Mouse (Mus musculus): Measurements from ENCODE around the gene Xpa. TPM values are rescaled to one million over a fixed set of nuclear protein-coding genes. Genes with fewer than 3 reads are reported as not detected.

Gene Xpa
- total RNA-seq, 2 experiments from 2014 or later: 6.5 to 9.2 TPM

- intact Hi-C loops (cut with DNase I): no loop called here
- DNase-seq: no peak
These were observed 44.1 kb downstream of the Xpa start for GRCm38 (mm10) chr4:46151903-46152544.

GRCm38 (mm10) chr4:46146881-46147280, 49.2 kb downstream of the Xpa start:
- intact Hi-C loops (cut with DNase I): no loop called here
- DNase-seq: no peak

GRCm38 (mm10) chr4:46144323-46144722, 51.8 kb downstream of the Xpa start:
- peak; percentile 9 to 13 for DNase-seq
- intact Hi-C loops (cut with DNase I): no loop called here

- DNase-seq: peak; percentile 94 to 95
- intact Hi-C loops (cut with DNase I): no loop called here
These were observed 57.6 kb downstream of the Xpa start, which contains the start of the genes Ncbp1 and Tstd2 for GRCm38 (mm10) chr4:46138287-46139222. TSS of gene Ncbp1 (plus strand) at chr4:46138613. TSS of gene Tstd2 (minus strand) at chr4:46138694.

GRCm38 (mm10) chr4:46137629-46138286, 58.4 kb downstream of the Xpa start:
- intact Hi-C loops (cut with DNase I): no loop called here
- no peak for DNase-seq

GRCm38 (mm10) chr4:46131791-46132190, 64.3 kb downstream of the Xpa start:
- intact Hi-C loops (cut with DNase I): no loop called here
- no peak for DNase-seq

- peak; percentile 26 to 57 for DNase-seq
- intact Hi-C loops (cut with DNase I): no loop called here
These were observed 65.9 kb downstream of the Xpa start for GRCm38 (mm10) chr4:46130221-46130620.

- intact Hi-C loops (cut with DNase I): loop anchor here (5.0 to 10.0 kb wide), 2 partner anchors 92 to 155 kb away; partner anchors contain the start of gene Tmod1
- DNase-seq: no peak
These were observed 66.7 kb downstream of the Xpa start for GRCm38 (mm10) chr4:46129311-46130004.

GRCm38 (mm10) chr4:46126541-46126940, 69.6 kb downstream of the Xpa start:
- DNase-seq: peak; percentile 73 to 83
- intact Hi-C loops (cut with DNase I): loop anchor here (1.0 to 10.0 kb wide), 3 partner anchors 89 to 186 kb away; partner anchors contain the start of gene Tmod1

- no peak for DNase-seq
- intact Hi-C loops (cut with DNase I): loop anchor here (10.0 kb wide), 1 partner anchor 149 kb away; no protein-coding TSS in a partner anchor
These were observed 72.8 kb downstream of the Xpa start for GRCm38 (mm10) chr4:46123358-46123757.

GRCm38 (mm10) chr4:46120767-46121166, 75.3 kb downstream of the Xpa start:
- intact Hi-C loops (cut with DNase I): loop anchor here (10.0 kb wide), 1 partner anchor 146 kb away; no protein-coding TSS in a partner anchor
- no peak for DNase-seq

- DNase-seq: no peak
- intact Hi-C loops (cut with DNase I): loop anchor here (10.0 kb wide), 1 partner anchor 145 kb away; no protein-coding TSS in a partner anchor
These were observed 76.5 kb downstream of the Xpa start for GRCm38 (mm10) chr4:46119514-46120094.

GRCm38 (mm10) chr4:46117536-46117935, 78.6 kb downstream of the Xpa start:
- no peak for DNase-seq
- intact Hi-C loops (cut with DNase I): no loop called here

GRCm38 (mm10) chr4:46116544-46117175, 79.5 kb downstream of the Xpa start:
- peak in 1 of 2 experiments; percentile 15 for DNase-seq
- intact Hi-C loops (cut with DNase I): no loop called here

GRCm38 (mm10) chr4:46115308-46115707, 80.8 kb downstream of the Xpa start:
- DNase-seq: no peak

GRCm38 (mm10) chr4:46111361-46111760, 84.8 kb downstream of the Xpa start:
- intact Hi-C loops (cut with DNase I): no loop called here
- DNase-seq: peak in 1 of 2 experiments; percentile 26

More at GRCm38 (mm10) chr4:46115308-46115707, 80.8 kb downstream of the Xpa start:
- intact Hi-C loops (cut with DNase I): no loop called here

GRCm38 (mm10) chr4:46110084-46110483, 86.0 kb downstream of the Xpa start:
- intact Hi-C loops (cut with DNase I): no loop called here
- DNase-seq: no peak

Measured in heart, postnatal 14 days (tissue).